In the genomic region with DNA sequence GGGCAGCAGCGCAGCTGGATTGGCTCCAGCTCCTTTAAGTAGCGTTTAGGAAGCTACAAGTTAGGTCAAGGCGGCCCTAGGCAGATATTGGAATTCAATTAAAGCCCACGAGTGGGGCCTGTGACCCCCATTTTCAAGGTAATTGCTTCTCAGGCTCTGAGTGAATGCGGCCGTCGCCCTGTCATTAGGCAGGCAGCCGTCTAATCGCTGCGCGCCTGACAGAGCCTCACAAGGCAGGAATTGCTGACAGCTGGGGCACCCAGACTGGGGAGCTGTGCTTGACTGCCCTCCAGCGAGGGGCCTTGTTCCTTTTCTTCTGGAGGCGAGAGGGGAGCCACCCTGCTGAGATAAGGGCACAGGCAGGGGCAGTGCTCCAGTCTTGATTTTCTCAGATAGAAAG, we compare ENCODE assay signal across 12 mouse cellular contexts. TPM values are rescaled to one million over a fixed set of nuclear protein-coding genes. Genes with fewer than 3 reads are reported as not detected.
DNase-seq lines count a peak whose midpoint lies in the region; ATAC-seq lines count a peak whose summit lies in the region.
"Had no signal": no experiment of that assay in that cellular context is flagged by ENCODE, and none has a peak within 500 bp of the region (broad histone marks: within the 10 kb centered on the region; RNA-seq: fewer than 3 reads in every experiment).

No protein-coding gene starts in this region.

- no peak overlapping the region for H3K27ac ChIP-seq in kidney, embryonic 16.5 days (ENCODE audit: low read length)
- peak overlapping the region; percentile 57 for H3K27ac ChIP-seq in forebrain, embryonic 13.5 days
- H3K27ac ChIP-seq in midbrain, embryonic 12.5 days (replicated peaks) = peak overlapping the region; percentile 46; the same call in 1 of the 2 replicates
- H3K27ac ChIP-seq: hindbrain, embryonic 15.5 days had no signal

- H3K9ac ChIP-seq in kidney, embryonic 16.5 days (replicated peaks; ENCODE audit: low read length) = no peak overlapping the region
- 0 out of 2 replicates have a peak overlapping the region, but pooled peaks have one; percentile 7 for H3K9ac ChIP-seq in forebrain, embryonic 13.5 days
- 0 out of 2 replicates have a peak overlapping the region, but pooled peaks have one; percentile 12 for H3K9ac ChIP-seq in midbrain, embryonic 12.5 days (replicated peaks)
- H3K9ac ChIP-seq: hindbrain, embryonic 15.5 days had no signal

- H3K9me3 ChIP-seq in kidney, embryonic 16.5 days (ENCODE audit: low read length) = no peaks in the 10 kb centered on the region
- no peaks in the 10 kb centered on the region for H3K9me3 ChIP-seq in forebrain, embryonic 13.5 days (replicated peaks)
- H3K9me3 ChIP-seq in midbrain, embryonic 12.5 days = no peaks in the 10 kb centered on the region
- H3K9me3 ChIP-seq: embryonic facial prominence, embryonic 12.5 days; hindbrain, embryonic 15.5 days had no signal

- no peak overlapping the region for H3K4me3 ChIP-seq in kidney, embryonic 16.5 days (ENCODE audit: low read length)
- H3K4me3 ChIP-seq in forebrain, embryonic 13.5 days = no peak overlapping the region
- H3K4me3 ChIP-seq in midbrain, embryonic 12.5 days = no peak overlapping the region
- H3K4me3 ChIP-seq: embryonic facial prominence, embryonic 12.5 days; hindbrain, embryonic 15.5 days had no signal

- ATAC-seq in kidney, embryonic 16.5 days (ENCODE audit: low FRiP score, low TSS enrichment) = no peak
- ATAC-seq in forebrain, embryonic 13.5 days = peak; percentile 88
- ATAC-seq in midbrain, embryonic 12.5 days (ENCODE audit: low FRiP score, low read depth) = peak; percentile 73; the same call in 1 of the 2 replicates

- peak; percentile 40 for DNase-seq in kidney, postnatal 14 days
- peak; percentile 39 for DNase-seq in Muller cell, postnatal 12 days (ENCODE audit: inconsistent ontology term)
- no peak for DNase-seq in cerebellum, postnatal 36 days
- no peak for DNase-seq in left cerebral cortex, adult 18-20 months (ENCODE audit: low spot score in 2 of 2)
- no peak for DNase-seq in cerebellum, adult 11-12 months
- DNase-seq: gastrocnemius, postnatal 36 days; thymus, postnatal 25 days had no signal

- peaks cover 41% of the 10 kb centered on the region for H3K4me1 ChIP-seq in kidney, embryonic 16.5 days (ENCODE audit: insufficient read depth, low read length)
- H3K4me1 ChIP-seq in forebrain, embryonic 13.5 days = peaks cover 86% of the 10 kb centered on the region
- peaks cover 86% of the 10 kb centered on the region for H3K4me1 ChIP-seq in midbrain, embryonic 12.5 days

- H3K27me3 ChIP-seq in kidney, embryonic 16.5 days (ENCODE audit: insufficient read depth, low read length) = no peaks in the 10 kb centered on the region
- peaks cover 12% of the 10 kb centered on the region for H3K27me3 ChIP-seq in forebrain, embryonic 13.5 days
- H3K27me3 ChIP-seq in midbrain, embryonic 12.5 days = peaks cover 33% of the 10 kb centered on the region; the same call in 1 of the 2 replicates
- H3K27me3 ChIP-seq: embryonic facial prominence, embryonic 12.5 days had no signal

- H3K4me2 ChIP-seq in kidney, embryonic 16.5 days (replicated peaks; ENCODE audit: low read depth, low read length) = no peak overlapping the region
- H3K4me2 ChIP-seq in forebrain, embryonic 13.5 days = no peak overlapping the region; the same call in 1 of the 2 replicates
- H3K4me2 ChIP-seq in midbrain, embryonic 12.5 days (replicated peaks) = no peak overlapping the region; the same call in 1 of the 2 replicates
- H3K4me2 ChIP-seq: embryonic facial prominence, embryonic 12.5 days; hindbrain, embryonic 15.5 days had no signal

- H3K36me3 ChIP-seq in kidney, embryonic 16.5 days (ENCODE audit: insufficient read depth, low read length) = peaks cover 52% of the 10 kb centered on the region
- H3K36me3 ChIP-seq in forebrain, embryonic 13.5 days (ENCODE audit: poor library complexity, severe bottlenecking) = peaks cover 81% of the 10 kb centered on the region
- H3K36me3 ChIP-seq in midbrain, embryonic 12.5 days = peaks cover 69% of the 10 kb centered on the region

- WGBS in kidney, embryonic 16.5 days = 28% methylated on average over 13 of the region's 13 CpGs
- WGBS in forebrain, embryonic 13.5 days = 4% methylated on average over 13 of the region's 13 CpGs
- 12% methylated on average over 13 of the region's 13 CpGs for WGBS in midbrain, embryonic 12.5 days

RNA-seq across cellular contexts. Expression of gene Tle3, which starts 24.3 kb away (rescaled TPM):
- polyA plus RNA-seq in kidney, embryonic 16.5 days (2015; fragmentation: Nextera tagmentation; extraction: Ambion mirVana) = 26.0 and 30.8 TPM in 2 replicates
- 36.6 and 39.2 TPM in 2 replicates for polyA plus RNA-seq in forebrain, embryonic 13.5 days (2015; fragmentation: Nextera tagmentation; extraction: Ambion mirVana)
- 65.9 and 71.9 TPM in 2 replicates for polyA plus RNA-seq in midbrain, embryonic 12.5 days (2016; fragmentation: Nextera tagmentation; extraction: Ambion mirVana)
- total RNA-seq in left cerebral cortex, adult 18-20 months (2021) = 10 to 100 TPM; 54.3 to 58.3 TPM

Comparison
In these comparisons a context has a peak if more than half of its experiments do, and no peak if none do; other contexts are left out.
1. DNase-seq: peak in kidney, postnatal 14 days (single experiment) and Muller cell, postnatal 12 days (single experiment); none in cerebellum, postnatal 36 days (0 of 2), left cerebral cortex, adult 18-20 months (0 of 2) and cerebellum, adult 11-12 months (single experiment).